Mouse (Mus musculus) E14TG2a.4 (cell line): ENCODE measurements around the gene Lamtor5.
"Not testable (repeated sequence)": the region's sequence is repeated elsewhere in the genome, so short reads cannot be mapped to it uniquely, and the experiment has no call there.

Experiments used
- H3K27me3 ChIP-seq: 2 replicates; pipeline ENCODE4 v1.6.1; 2014; ENCODE audit warnings: low read length, control low read depth; ENCODE audit not compliant: insufficient read depth
- H3K36me3 ChIP-seq: 2 replicates; pipeline ENCODE4 v1.6.1; 2014; ENCODE audit warnings: low read length, control low read depth; ENCODE audit not compliant: insufficient read depth
- H3K4me1 ChIP-seq: replicated peaks from 2 replicates; pipeline ENCODE4 v1.6.1; 2014; ENCODE audit warnings: low read depth, low read length, control low read depth
- H3K4me3 ChIP-seq: replicated peaks from 2 replicates; pipeline ENCODE4 v1.5.1; 2014; ENCODE audit warnings: mild to moderate bottlenecking, low read length
- H3K9me3 ChIP-seq: 2 replicates; pipeline ENCODE4 v1.6.1; 2014; ENCODE audit warnings: low read length, control low read depth
- CTCF ChIP-seq: conservative IDR thresholded peaks from 2 replicates; pipeline ENCODE4 v1.5.1; 2014; ENCODE audit warnings: low read length
- NANOG ChIP-seq: IDR thresholded peaks from 2 replicates; pipeline ENCODE4 v1.6.1; 2014; ENCODE audit warnings: borderline replicate concordance, low read length, mixed read lengths
- POU5F1 ChIP-seq: IDR thresholded peaks from 2 replicates; pipeline ENCODE4 v1.6.1; 2014; ENCODE audit warnings: low read length, borderline replicate concordance

Gene Lamtor5

DNA sequence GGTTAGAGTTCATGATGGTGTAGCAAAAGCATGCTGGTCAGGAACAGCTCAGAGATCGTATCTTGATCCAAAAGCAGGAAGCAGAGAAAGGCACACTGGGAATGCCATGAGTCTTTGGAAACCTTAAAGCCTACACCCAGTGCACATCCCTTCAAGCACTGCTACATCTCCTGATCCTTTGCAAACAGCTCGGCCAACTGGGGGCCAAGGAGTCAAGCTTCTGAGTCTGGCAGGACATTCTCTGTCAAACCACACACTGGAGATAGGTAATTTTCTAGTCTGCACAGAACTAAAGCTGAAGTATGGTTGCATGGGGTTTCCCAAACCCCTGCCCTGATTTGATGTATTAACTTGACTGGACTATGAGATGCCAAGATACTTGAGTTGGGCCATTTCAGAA lies 7.5 kb downstream of the Lamtor5 start:
- Histone ChIP-seq H3K4me1 (peaks cover 8% of the 10 kb centered on the region), H3K27me3 (no peaks in the 10 kb centered on the region), H3K9me3 (no peaks in the 10 kb centered on the region), H3K36me3 (peaks cover 35% of the 10 kb centered on the region), H3K4me3 (no peak overlapping the region)
- TF ChIP-seq POU5F1, result no peak
- no peak for TF ChIP-seq NANOG
- no peak for TF ChIP-seq CTCF

DNA sequence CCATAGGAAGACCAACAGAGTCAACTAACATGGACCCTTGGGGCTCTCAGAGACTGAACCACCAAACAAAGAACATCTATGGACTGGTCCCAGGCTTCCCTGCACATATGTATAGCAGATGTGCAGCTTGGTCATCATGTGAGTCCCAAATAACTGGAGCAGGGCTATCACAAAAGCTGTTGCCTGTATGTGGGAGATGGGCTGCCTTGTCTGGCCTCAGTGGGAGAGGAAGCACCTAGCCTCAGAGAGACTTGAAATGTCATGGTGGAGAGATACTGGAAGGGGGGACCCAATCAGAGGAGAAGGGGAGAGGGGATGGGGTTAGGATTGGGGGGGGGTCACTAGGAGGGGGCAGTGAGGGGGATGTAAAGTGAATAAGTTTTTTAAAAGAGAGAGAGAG lies 8.7 kb downstream of the Lamtor5 start:
- Histone ChIP-seq H3K4me3 (no peak overlapping the region), H3K27me3 (no peaks in the 10 kb centered on the region), H3K4me1 (peaks cover 13% of the 10 kb centered on the region), H3K9me3 (no peaks in the 10 kb centered on the region), H3K36me3 (peaks cover 25% of the 10 kb centered on the region)
- TF ChIP-seq POU5F1, result no peak
- no peak for TF ChIP-seq NANOG
- no peak for TF ChIP-seq CTCF

DNA sequence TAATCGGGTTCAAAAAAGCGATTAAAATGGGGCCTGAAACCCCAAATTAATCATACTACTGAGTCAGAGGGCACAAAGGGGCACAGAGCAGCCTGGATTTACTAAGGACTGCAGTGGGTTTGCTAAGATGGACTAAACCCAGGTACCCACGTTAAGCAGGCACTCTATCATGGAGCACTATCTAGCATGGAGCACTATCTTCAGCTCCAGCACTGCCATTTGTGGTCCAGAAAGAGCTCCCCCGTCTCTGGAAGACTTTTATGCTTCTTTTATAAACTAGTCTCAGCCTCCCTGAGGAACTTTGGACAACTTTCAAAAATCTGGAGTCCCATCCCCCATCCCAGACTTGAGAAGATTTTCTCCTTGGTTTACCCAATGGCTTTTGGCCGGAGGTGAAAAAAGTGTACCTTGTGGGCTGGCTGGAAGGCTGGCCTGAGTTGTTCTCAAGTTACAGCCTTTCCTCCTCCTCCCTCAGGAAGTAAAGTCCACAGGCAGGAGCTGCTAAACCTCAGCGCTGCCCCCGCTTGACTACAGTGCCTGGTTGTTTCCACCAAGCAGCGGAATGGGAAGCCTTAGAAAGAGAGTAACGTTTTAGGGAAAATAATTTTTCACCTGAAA lies 12.2 kb downstream of the Lamtor5 start, which contains the start of gene Slc16a4:
Gene Slc16a4, plus strand, starts transcription at position 467 of the 618 bp plus-strand sequence.
- Histone ChIP-seq H3K36me3 (peaks cover 14% of the 10 kb centered on the region; the same call in 1 of the 2 replicates), H3K27me3 (no peaks in the 10 kb centered on the region), H3K4me1 (peaks cover 19% of the 10 kb centered on the region), H3K9me3 (no peaks in the 10 kb centered on the region), H3K4me3 (no peak within 1 kb of the TSS)
- TF ChIP-seq NANOG (no peak), CTCF (no peak), POU5F1 (no peak)

DNA sequence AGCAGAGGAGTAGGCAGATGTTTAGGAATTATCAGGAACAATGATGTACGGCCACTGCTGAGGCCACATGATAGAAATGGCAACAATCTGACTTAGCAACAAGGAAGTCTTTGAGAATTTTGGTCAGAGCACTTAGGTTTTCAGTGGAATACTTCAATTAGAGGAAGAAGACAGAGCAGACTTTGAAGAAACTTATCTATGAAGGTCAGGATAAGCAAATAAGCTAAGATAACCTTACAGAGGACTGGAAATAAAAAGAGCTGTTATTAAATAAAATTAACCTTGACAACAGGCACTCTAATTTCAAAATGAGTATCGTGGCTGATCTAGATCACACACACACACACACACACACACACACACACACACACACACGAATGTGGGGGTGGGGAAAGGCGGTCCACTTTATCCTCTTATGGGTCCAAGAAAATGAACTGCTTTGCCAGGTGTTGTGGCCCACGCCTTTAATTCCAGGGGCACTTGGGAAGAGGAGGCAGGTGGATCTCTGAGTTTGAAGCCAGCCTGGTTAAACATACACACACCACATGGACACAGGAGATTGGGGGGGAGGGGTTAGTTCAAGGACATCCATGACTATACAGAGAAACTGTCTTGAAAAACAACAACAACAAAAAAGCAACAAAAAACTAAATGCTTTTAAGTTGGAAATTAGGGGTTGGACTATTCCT lies 17.2 kb downstream of the Lamtor5 start:
- no peaks in the 10 kb centered on the region for H3K27me3 ChIP-seq
- peaks cover 30% of the 10 kb centered on the region; the same call in 1 of the 2 replicates for H3K36me3 ChIP-seq
- no peak overlapping the region for H3K4me3 ChIP-seq
- TF ChIP-seq CTCF (no peak), POU5F1 (no peak), NANOG (no peak)
- peaks cover 14% of the 10 kb centered on the region for H3K4me1 ChIP-seq
- no peaks in the 10 kb centered on the region for H3K9me3 ChIP-seq

DNA sequence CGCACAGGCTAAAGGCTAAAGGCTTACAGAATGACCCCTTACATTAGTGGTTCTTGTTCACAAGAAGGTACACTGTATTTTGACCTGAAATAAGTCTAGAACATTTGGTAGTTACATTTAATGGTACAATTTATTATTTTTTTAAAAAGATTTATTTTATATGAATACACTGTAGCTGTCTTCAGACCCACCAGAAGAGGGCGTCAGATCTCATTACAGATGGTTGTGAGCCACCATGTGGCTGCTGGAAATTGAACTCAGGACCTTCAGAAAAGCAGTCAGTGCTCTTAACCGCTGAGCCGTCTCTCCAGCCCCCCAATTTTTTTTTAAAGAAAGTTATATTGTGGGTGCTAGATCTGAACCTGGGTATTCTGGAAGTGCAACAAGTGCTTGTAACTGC lies 18.3 kb downstream of the Lamtor5 start:
- not testable (repeated sequence) for H3K27me3 ChIP-seq, H3K9me3 ChIP-seq, H3K4me1 ChIP-seq, H3K4me3 ChIP-seq
- H3K36me3 ChIP-seq, result peaks cover 31% of the 10 kb centered on the region; the same call in 1 of the 2 replicates

DNA sequence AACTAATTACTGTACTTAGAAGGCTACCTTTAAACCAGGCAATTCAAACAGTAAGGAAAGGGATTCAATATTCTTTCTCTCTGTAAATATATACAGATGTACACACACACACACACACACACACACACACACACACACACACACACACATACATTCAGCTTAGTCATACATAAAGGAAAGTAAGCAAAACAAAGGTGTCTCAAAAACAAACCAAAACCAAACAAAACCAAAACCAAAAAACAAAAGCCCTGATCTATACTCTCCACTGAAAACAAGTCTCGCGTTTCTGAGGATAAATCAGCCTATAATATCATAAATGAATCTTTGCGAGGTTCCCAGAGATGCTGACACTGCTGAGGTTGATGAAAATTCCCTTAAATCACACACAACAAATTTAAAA lies 38.7 kb downstream of the Lamtor5 start:
- H3K4me3 ChIP-seq, result no peak overlapping the region
- no peaks in the 10 kb centered on the region for H3K27me3 ChIP-seq
- peaks cover 79% of the 10 kb centered on the region for H3K36me3 ChIP-seq
- H3K9me3 ChIP-seq, result no peaks in the 10 kb centered on the region
- no peak for TF ChIP-seq POU5F1
- no peak for TF ChIP-seq CTCF
- TF ChIP-seq NANOG, result no peak
- peaks cover 56% of the 10 kb centered on the region for H3K4me1 ChIP-seq

DNA sequence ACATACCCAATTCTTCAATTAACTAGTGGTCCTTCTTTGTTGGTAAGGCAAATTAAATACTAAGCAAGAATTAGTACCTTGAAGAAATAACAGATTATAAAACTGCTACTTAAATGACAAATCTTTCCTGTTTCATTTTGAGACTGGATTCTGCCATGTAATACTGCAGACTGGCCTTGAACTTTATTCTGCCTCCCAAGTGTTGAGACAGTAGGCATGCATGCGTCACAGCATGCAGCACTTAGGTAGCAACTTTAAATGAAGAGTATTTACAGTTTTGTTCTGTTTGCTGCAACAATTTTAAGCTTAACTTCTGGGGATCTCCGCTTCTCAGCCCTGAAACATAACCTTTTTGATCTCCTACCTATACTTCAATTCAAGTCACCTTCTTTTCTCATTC lies 42.5 kb downstream of the Lamtor5 start:
- Histone ChIP-seq H3K36me3 (peaks cover 84% of the 10 kb centered on the region), H3K4me1 (peaks cover 66% of the 10 kb centered on the region), H3K4me3 (no peak overlapping the region), H3K9me3 (no peaks in the 10 kb centered on the region), H3K27me3 (no peaks in the 10 kb centered on the region)
- TF ChIP-seq CTCF (no peak), NANOG (no peak), POU5F1 (no peak)

DNA sequence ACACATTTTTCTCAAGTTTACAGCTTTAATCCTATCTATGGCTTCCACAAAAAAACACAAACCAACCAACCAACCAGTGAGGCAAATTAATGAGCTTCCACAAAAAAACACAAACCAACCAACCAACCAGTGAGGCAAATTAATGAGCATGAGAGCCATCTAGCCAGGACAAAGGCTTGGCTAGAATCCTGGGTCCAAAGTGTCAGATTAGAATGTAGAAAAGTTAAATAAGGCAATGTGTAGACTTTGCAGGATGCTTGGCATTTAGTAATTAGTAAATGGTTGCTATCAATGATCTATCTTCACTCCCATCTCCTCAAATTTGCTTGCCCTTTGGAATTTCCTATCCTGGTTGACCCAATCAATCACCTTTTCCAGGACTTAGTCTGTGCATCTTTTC lies 43.1 kb downstream of the Lamtor5 start:
- Histone ChIP-seq H3K36me3 (peaks cover 82% of the 10 kb centered on the region), H3K4me1 (peaks cover 70% of the 10 kb centered on the region), H3K27me3 (no peaks in the 10 kb centered on the region), H3K9me3 (no peaks in the 10 kb centered on the region), H3K4me3 (no peak overlapping the region)
- TF ChIP-seq POU5F1, result no peak
- TF ChIP-seq NANOG, result no peak
- no peak for TF ChIP-seq CTCF

DNA sequence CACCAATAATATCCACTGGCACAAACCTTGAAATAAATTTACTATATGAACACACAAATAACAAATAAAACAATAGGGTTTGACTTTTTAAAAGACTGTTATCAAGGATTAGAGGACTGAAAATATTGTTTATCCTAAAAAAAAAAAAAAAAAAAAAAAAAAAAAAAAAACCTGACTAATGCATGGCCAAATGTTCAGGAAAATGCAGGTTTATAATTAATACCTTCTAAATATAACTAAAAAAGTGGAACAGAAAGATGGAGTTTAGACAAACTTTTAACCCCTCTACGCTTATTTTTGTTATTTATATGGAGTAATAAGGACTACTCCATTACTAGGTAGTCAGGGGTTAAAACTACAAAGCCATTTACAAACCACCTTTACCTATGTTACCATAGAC lies 47.8 kb downstream of the Lamtor5 start:
- Histone ChIP-seq H3K4me1 (peaks cover 90% of the 10 kb centered on the region), H3K27me3 (no peaks in the 10 kb centered on the region), H3K36me3 (peaks cover 94% of the 10 kb centered on the region), H3K4me3 (no peak overlapping the region), H3K9me3 (no peaks in the 10 kb centered on the region)
- TF ChIP-seq NANOG (no peak), CTCF (no peak), POU5F1 (no peak)
